Mouse (Mus musculus) ES-Bruce4 (cell line): ENCODE data around the gene Gm45837.

Experiments
- CTCF ChIP-seq: IDR thresholded peaks from one replicate; pipeline ENCODE4 v1.8.1; 2011; ENCODE audit warnings: low read depth, low read length
- POLR2A ChIP-seq: IDR thresholded peaks from one replicate; pipeline ENCODE4 v1.8.1; 2011; ENCODE audit warnings: low read length; ENCODE audit not compliant: insufficient read depth

- TF ChIP-seq POLR2A (no peak), CTCF (no peak)
Observed at GRCm38 (mm10) chr7:101538141-101538933, 127.7 kb downstream of the Gm45837 start.
